Mouse (Mus musculus): Measurements from ENCODE around the gene Cmss1. TPM values are rescaled to one million over a fixed set of nuclear protein-coding genes. Genes with fewer than 3 reads are reported as not detected.

Gene Cmss1
- polyA plus RNA-seq, 1 experiment, result not detected

DNA sequence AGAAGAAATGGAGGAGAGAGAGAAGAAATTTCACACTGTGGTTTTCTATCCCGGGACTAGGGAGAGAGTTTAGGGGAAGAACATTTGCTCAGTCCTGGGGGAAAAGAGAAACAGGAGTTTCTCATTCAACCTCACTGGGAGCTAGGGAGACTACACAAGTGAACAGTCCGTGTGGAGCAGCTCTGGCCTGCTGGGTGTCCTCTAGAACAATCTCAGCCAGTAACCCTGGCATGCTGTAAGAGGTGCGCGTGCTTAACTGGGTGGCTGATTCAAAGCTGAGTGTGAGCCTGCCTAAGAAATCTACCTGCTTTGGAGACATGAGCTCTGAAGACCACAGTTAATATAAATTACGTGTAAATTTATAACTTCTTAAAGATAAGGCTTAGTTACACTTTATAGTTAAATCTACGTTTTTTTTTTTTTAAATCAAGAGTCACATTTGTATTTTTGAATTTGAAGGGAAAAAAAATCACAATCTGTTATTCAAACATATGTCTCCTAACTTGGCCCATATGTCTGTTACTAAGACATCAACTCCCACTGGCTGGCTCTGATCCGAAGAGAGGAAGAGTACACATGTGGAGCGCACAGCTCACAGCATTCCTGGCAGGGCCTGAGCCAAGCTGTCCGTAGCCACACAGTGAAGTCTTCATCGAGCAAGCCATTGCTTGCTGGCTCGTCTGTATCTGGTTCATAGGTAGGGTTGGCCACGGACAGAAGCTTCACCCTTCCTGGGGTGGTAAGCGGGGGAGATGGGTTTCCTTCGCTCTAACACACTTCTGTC, 338.4 kb downstream of the Cmss1 start:
- TF ChIP-seq CTCF (IDR thresholded peaks at IDR 0.05; ENCODE audit: insufficient read depth, low read depth, low read length) (no peak), POLR2A (IDR thresholded peaks at IDR 0.05; ENCODE audit: insufficient read depth, low read depth, low read length) (no peak)
- WGBS, result 88% methylated on average over 14 of the region's 14 CpGs
- H3K4me3 ChIP-seq (ENCODE audit: insufficient read depth, low read depth, low read length), result no peak overlapping the region
- H3K4me1 ChIP-seq (ENCODE audit: control insufficient read depth, insufficient read depth, low read length), result no peaks in the 10 kb centered on the region
- no peak overlapping the region for H3K27ac ChIP-seq (ENCODE audit: insufficient read depth, low read depth, low read length)

- TF ChIP-seq POLR2A (IDR thresholded peaks at IDR 0.05; ENCODE audit: insufficient read depth, low read depth, low read length) (no peak), CTCF (IDR thresholded peaks at IDR 0.05; ENCODE audit: insufficient read depth, low read depth, low read length) (no peak)
- Histone ChIP-seq H3K4me3 (ENCODE audit: insufficient read depth, low read depth, low read length) (no peak overlapping the region), H3K4me1 (ENCODE audit: control insufficient read depth, insufficient read depth, low read length) (no peaks in the 10 kb centered on the region), H3K27ac (ENCODE audit: insufficient read depth, low read depth, low read length) (no peak overlapping the region)
- 17% methylated on average over 1 of the region's 1 CpGs for WGBS
Observed at GRCm38 (mm10) chr16:57267068-57267467, 339.6 kb downstream of the Cmss1 start.

GRCm38 (mm10) chr16:57260152-57260551, 346.5 kb downstream of the Cmss1 start:
- WGBS, result 93% methylated on average over 10 of the region's 10 CpGs
- Histone ChIP-seq H3K4me3 (ENCODE audit: insufficient read depth, low read depth, low read length) (no peak overlapping the region), H3K4me1 (ENCODE audit: control insufficient read depth, insufficient read depth, low read length) (no peaks in the 10 kb centered on the region), H3K27ac (ENCODE audit: insufficient read depth, low read depth, low read length) (no peak overlapping the region)
- no peak for TF ChIP-seq POLR2A (IDR thresholded peaks at IDR 0.05; ENCODE audit: insufficient read depth, low read depth, low read length)
- no peak for TF ChIP-seq CTCF (IDR thresholded peaks at IDR 0.05; ENCODE audit: insufficient read depth, low read depth, low read length)

GRCm38 (mm10) chr16:57259356-57260083, 347.1 kb downstream of the Cmss1 start:
- H3K27ac ChIP-seq (ENCODE audit: insufficient read depth, low read depth, low read length), result no peak overlapping the region
- no peaks in the 10 kb centered on the region for H3K4me1 ChIP-seq (ENCODE audit: control insufficient read depth, insufficient read depth, low read length)
- no peak overlapping the region for H3K4me3 ChIP-seq (ENCODE audit: insufficient read depth, low read depth, low read length)
- WGBS, result 90% methylated on average over 13 of the region's 13 CpGs
- no peak for TF ChIP-seq CTCF (IDR thresholded peaks at IDR 0.05; ENCODE audit: insufficient read depth, low read depth, low read length)
- TF ChIP-seq POLR2A (IDR thresholded peaks at IDR 0.05; ENCODE audit: insufficient read depth, low read depth, low read length), result no peak

Other genes with a start within 250 kb of the Cmss1 start
- gene Col8a1, start 147.9 kb upstream of the Cmss1 start, polyA plus RNA-seq (2012; ENCODE audit: insufficient read depth, insufficient read length, low replicate concordance, missing spikeins), result not detected in 2 replicates

All from olfactory bulb, adult 2 months (tissue).